Mouse (Mus musculus) fibroblast of lung, adult 2 months (primary cell): ENCODE measurements around the gene Ap4s1.

Experiments
- DNase-seq: peaks from one replicate; pipeline ENCODE4 v3.0.0-alpha.2; 2011; ENCODE audit warnings: low read depth

Ap4s1 gene

GRCm38 (mm10) chr12:51768702-51769101, 77.9 kb downstream of the Ap4s1 start:
- DNase-seq = no peak

- peak; percentile 5 for DNase-seq
These were observed 94.0 kb downstream of the Ap4s1 start for GRCm38 (mm10) chr12:51784842-51785241.
